Mouse (Mus musculus) MEL (cell line): ENCODE measurements at regions not wholly inside any gene's neighbourhood (a gene's known extent, or its start where the extent isn't known, plus 50 kb on each side); places are given as distances from the start of the nearest gene placed in this dataset.

Experiments used
- DNase-seq: peaks from one replicate; pipeline ENCODE4 v3.0.0; 2011; ENCODE audit warnings: low read depth, low spot score
- H3K27ac ChIP-seq: 2 replicates; pipeline ENCODE4 v1.5.1; 2012; ENCODE audit warnings: low read depth, mild to moderate bottlenecking, control low read depth, low read length, moderate library complexity; ENCODE audit not compliant: control insufficient read depth
- H3K27me3 ChIP-seq, 2 experiments: fragments of 150-350 bp in 1 of 2; sonication (generic) in 1 of 2; 2 replicates each; pipeline ENCODE4 v1.6.1; 2012; ENCODE audit warnings: low read length in 2 of 2, mild to moderate bottlenecking in 2 of 2, improper control_type of control experiment in 1 of 2, moderate library complexity in 1 of 2; ENCODE audit not compliant: insufficient read depth in 2 of 2, control insufficient read depth in 1 of 2
- H3K36me3 ChIP-seq, 2 experiments: 2 replicates each; pipeline ENCODE4 v1.6.1; 2012 to 2014; ENCODE audit warnings: low read length in 2 of 2, improper control_type of control experiment in 1 of 2, inconsistent platforms in 1 of 2, mild to moderate bottlenecking in 1 of 2; ENCODE audit not compliant: insufficient read depth in 2 of 2, control insufficient read depth in 1 of 2
- H3K4me1 ChIP-seq, 2 experiments: fragments of 150-350 bp in 1 of 2; sonication (generic) in 1 of 2; 2 replicates each; pipeline ENCODE4 v1.6.1; 2012; ENCODE audit warnings: low read length in 2 of 2, improper control_type of control experiment in 1 of 2, mild to moderate bottlenecking in 1 of 2; ENCODE audit not compliant: insufficient read depth in 2 of 2, control insufficient read depth in 1 of 2
- H3K4me3 ChIP-seq, 2 experiments: fragments of 150-350 bp in 1 of 2; sonication (generic) in 1 of 2; 2 replicates each; pipeline ENCODE4 v1.5.1; 2012; ENCODE audit warnings: low read depth in 2 of 2, low read length in 2 of 2, mild to moderate bottlenecking in 2 of 2, moderate library complexity in 2 of 2, control low read depth in 1 of 2, improper control_type of control experiment in 1 of 2; ENCODE audit not compliant: control insufficient read depth in 1 of 2, insufficient read depth in 1 of 2
- H3K79me2 ChIP-seq: 2 replicates; pipeline ENCODE4 v1.6.1; 2012; ENCODE audit warnings: mild to moderate bottlenecking, low read length, moderate library complexity; ENCODE audit not compliant: control insufficient read depth, poor library complexity, insufficient read depth
- H3K9ac ChIP-seq: 2 replicates; pipeline ENCODE4 v1.6.1; 2012; ENCODE audit warnings: low read depth, mild to moderate bottlenecking, control low read depth, low read length, moderate library complexity; ENCODE audit not compliant: control insufficient read depth, poor library complexity, severe bottlenecking
- H3K9me3 ChIP-seq: fragments of 150-350 bp; sonication (generic); replicated peaks from 2 replicates; pipeline ENCODE4 v1.6.1; 2012; ENCODE audit warnings: mild to moderate bottlenecking, low read length, improper control_type of control experiment, moderate library complexity; ENCODE audit not compliant: insufficient read depth
- CHD1 ChIP-seq: IDR thresholded peaks from 2 replicates; pipeline ENCODE4 v1.6.1; 2012; ENCODE audit warnings: low read depth, mild to moderate bottlenecking, inconsistent platforms, low read length, improper control_type of control experiment
- E2F4 ChIP-seq: IDR thresholded peaks from 2 replicates; pipeline ENCODE4 v1.6.1; 2011; ENCODE audit warnings: low read depth, low read length, improper control_type of control experiment, borderline replicate concordance
- EP300 ChIP-seq, 2 experiments: IDR thresholded peaks; 2 replicates each; pipeline ENCODE4 v1.6.1; 2011; ENCODE audit warnings: improper control_type of control experiment in 2 of 2, low read length in 2 of 2, low read depth in 1 of 2, mild to moderate bottlenecking in 1 of 2
- ETS1 ChIP-seq: IDR thresholded peaks from 2 replicates; pipeline ENCODE4 v1.6.1; 2012; ENCODE audit warnings: low read depth, mild to moderate bottlenecking, inconsistent platforms, low read length, improper control_type of control experiment, moderate library complexity
- HCFC1 ChIP-seq: IDR thresholded peaks from 2 replicates; pipeline ENCODE4 v1.6.1; 2012; ENCODE audit warnings: low read depth, mild to moderate bottlenecking, inconsistent platforms, low read length, improper control_type of control experiment, moderate library complexity
- JUND ChIP-seq: IDR thresholded peaks from 2 replicates; pipeline ENCODE4 v1.6.1; 2011; ENCODE audit warnings: low read depth, mild to moderate bottlenecking, improper control_type of control experiment, low read length
- MAZ ChIP-seq: IDR thresholded peaks from 2 replicates; pipeline ENCODE4 v1.6.1; 2012; ENCODE audit warnings: low read depth, mild to moderate bottlenecking, inconsistent platforms, low read length, improper control_type of control experiment
- MEF2A ChIP-seq: IDR thresholded peaks from 2 replicates; pipeline ENCODE4 v1.6.1; 2014; ENCODE audit warnings: low read depth, mild to moderate bottlenecking, inconsistent platforms, low read length, improper control_type of control experiment; ENCODE audit not compliant: poor library complexity, insufficient replicate concordance, severe bottlenecking; ENCODE audit errors: extremely low read depth
- MXI1 ChIP-seq: IDR thresholded peaks from 2 replicates; pipeline ENCODE4 v1.6.1; 2011; ENCODE audit warnings: mild to moderate bottlenecking, low read depth, low read length, improper control_type of control experiment
- NELFE ChIP-seq: IDR thresholded peaks from 2 replicates; pipeline ENCODE4 v1.6.1; 2011; ENCODE audit warnings: low read depth, low read length, improper control_type of control experiment
- POLR2A ChIP-seq, 2 experiments: IDR thresholded peaks; 2 replicates each; pipeline ENCODE4 v1.6.1; 2011 to 2012; ENCODE audit warnings: low read length in 2 of 2, mild to moderate bottlenecking in 2 of 2, control low read depth in 1 of 2, improper control_type of control experiment in 1 of 2, low read depth in 1 of 2, moderate library complexity in 1 of 2; ENCODE audit not compliant: control insufficient read depth in 1 of 2, insufficient read depth in 1 of 2, poor library complexity in 1 of 2
- POLR2AphosphoS2 ChIP-seq: IDR thresholded peaks from 2 replicates; pipeline ENCODE4 v1.6.1; 2011; ENCODE audit warnings: low read length, improper control_type of control experiment
- POLR2AphosphoS5 ChIP-seq: IDR thresholded peaks from 2 replicates; pipeline ENCODE4 v1.6.1; 2012; ENCODE audit warnings: low read depth, borderline replicate concordance, mild to moderate bottlenecking, inconsistent platforms, low read length, moderate library complexity, mixed read lengths
- RCOR1 ChIP-seq: IDR thresholded peaks from 2 replicates; pipeline ENCODE4 v1.6.1; 2012; ENCODE audit warnings: low read depth, mild to moderate bottlenecking, inconsistent platforms, low read length, improper control_type of control experiment
- TAL1 ChIP-seq: IDR thresholded peaks from 2 replicates; pipeline ENCODE4 v1.6.1; 2012; ENCODE audit warnings: mild to moderate bottlenecking, inconsistent platforms, low read length, moderate library complexity, mixed read lengths
- TBP ChIP-seq: IDR thresholded peaks from 2 replicates; pipeline ENCODE4 v1.8.0; 2011; ENCODE audit warnings: low read depth, low read length, improper control_type of control experiment
- TCF12 ChIP-seq: IDR thresholded peaks from 2 replicates; pipeline ENCODE4 v1.6.1; 2014; ENCODE audit warnings: low read depth, mild to moderate bottlenecking, inconsistent platforms, low read length, improper control_type of control experiment, moderate library complexity
- USF1 ChIP-seq: IDR thresholded peaks from 2 replicates; pipeline ENCODE4 v1.6.1; 2014; ENCODE audit warnings: low read depth, mild to moderate bottlenecking, inconsistent platforms, low read length, improper control_type of control experiment, moderate library complexity
- ZKSCAN1 ChIP-seq: IDR thresholded peaks from 2 replicates; pipeline ENCODE4 v1.6.1; 2012; ENCODE audit warnings: low read depth, mild to moderate bottlenecking, inconsistent platforms, low read length, improper control_type of control experiment, moderate library complexity
- ZNF384 ChIP-seq: IDR thresholded peaks from 2 replicates; pipeline ENCODE4 v1.6.1; 2012; ENCODE audit warnings: low read depth, mild to moderate bottlenecking, inconsistent platforms, low read length, improper control_type of control experiment

DNA sequence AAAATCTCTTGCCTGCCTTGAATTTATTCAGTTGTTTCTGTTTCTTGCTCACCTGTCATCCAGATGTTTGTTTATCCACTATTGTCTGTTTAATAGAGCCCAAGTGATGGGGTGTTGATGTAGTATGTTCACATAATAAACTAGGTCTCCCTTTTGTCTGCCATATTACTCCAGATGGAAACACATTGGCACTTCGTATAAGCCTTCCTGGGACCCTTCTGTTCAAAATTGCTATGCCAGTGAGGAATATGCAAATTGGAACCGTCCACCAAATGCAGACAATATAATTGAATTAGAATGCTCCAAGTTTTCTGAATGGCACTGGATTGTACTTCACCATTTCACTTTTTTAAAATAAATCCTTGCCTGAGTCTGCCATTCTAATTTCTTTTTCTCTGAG, 383.5 kb downstream of the Rps29 start:
- no peak for DNase-seq
- H3K9me3 ChIP-seq = no peaks in the 10 kb centered on the region
- no peak overlapping the region for H3K27ac ChIP-seq
- H3K4me3 ChIP-seq = no peak overlapping the region
- no peaks in the 10 kb centered on the region for H3K36me3 ChIP-seq
- H3K4me1 ChIP-seq = no peaks in the 10 kb centered on the region
- TF ChIP-seq TBP = no peak
- no peak for TF ChIP-seq POLR2AphosphoS5
- no peak for TF ChIP-seq MAZ
- no peak for TF ChIP-seq MXI1
- TF ChIP-seq POLR2A (IDR thresholded peaks at IDR 0.05; ENCODE audit: control insufficient read depth in 1 of 2, insufficient read depth in 1 of 2, low read depth in 1 of 2, low read length in 2 of 2, poor library complexity in 1 of 2) = no peak
- no peak for TF ChIP-seq POLR2AphosphoS2
- TF ChIP-seq RCOR1 = no peak
- H3K9ac ChIP-seq = no peak overlapping the region
- no peaks in the 10 kb centered on the region for H3K27me3 ChIP-seq
- H3K79me2 ChIP-seq = no peaks in the 10 kb centered on the region

DNA sequence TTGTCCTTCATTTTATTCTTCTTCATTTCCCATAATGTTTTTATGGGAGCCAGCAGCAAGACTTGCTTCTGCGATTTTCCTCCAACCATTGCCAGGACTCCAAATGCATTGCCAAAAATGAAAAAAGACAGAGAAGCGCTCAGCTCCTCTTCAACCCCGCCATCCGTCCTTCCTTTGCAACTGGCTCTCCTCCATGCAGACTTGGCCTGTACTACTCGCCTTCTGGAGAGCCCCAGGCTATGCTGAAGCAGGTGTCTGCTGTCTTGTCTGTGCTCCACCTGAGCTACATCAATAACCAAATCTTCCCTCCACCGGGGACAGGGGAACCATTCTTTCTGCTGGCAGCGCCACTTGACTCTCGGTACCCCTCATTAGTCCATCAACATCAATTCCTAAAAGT, 384.2 kb downstream of the Rps29 start:
- H3K79me2 ChIP-seq = no peaks in the 10 kb centered on the region
- H3K4me1 ChIP-seq = no peaks in the 10 kb centered on the region
- TF ChIP-seq ZKSCAN1 (no peak), MEF2A (no peak), ZNF384 (no peak), EP300 (IDR thresholded peaks at IDR 0.05; ENCODE audit: low read depth in 1 of 2, low read length in 2 of 2) (no peak), JUND (no peak), TCF12 (no peak), USF1 (no peak), E2F4 (no peak), TAL1 (no peak), NELFE (no peak), CHD1 (no peak), TBP (no peak), HCFC1 (no peak), ETS1 (no peak)
- H3K4me3 ChIP-seq = no peak overlapping the region
- no peaks in the 10 kb centered on the region for H3K9me3 ChIP-seq
- H3K27ac ChIP-seq = no peak overlapping the region
- H3K9ac ChIP-seq = no peak overlapping the region
- no peaks in the 10 kb centered on the region for H3K36me3 ChIP-seq
- no peak for DNase-seq
- H3K27me3 ChIP-seq = no peaks in the 10 kb centered on the region
